Mouse (Mus musculus): ENCODE results near the gene Cavin2.

The Cavin2 gene

DNA sequence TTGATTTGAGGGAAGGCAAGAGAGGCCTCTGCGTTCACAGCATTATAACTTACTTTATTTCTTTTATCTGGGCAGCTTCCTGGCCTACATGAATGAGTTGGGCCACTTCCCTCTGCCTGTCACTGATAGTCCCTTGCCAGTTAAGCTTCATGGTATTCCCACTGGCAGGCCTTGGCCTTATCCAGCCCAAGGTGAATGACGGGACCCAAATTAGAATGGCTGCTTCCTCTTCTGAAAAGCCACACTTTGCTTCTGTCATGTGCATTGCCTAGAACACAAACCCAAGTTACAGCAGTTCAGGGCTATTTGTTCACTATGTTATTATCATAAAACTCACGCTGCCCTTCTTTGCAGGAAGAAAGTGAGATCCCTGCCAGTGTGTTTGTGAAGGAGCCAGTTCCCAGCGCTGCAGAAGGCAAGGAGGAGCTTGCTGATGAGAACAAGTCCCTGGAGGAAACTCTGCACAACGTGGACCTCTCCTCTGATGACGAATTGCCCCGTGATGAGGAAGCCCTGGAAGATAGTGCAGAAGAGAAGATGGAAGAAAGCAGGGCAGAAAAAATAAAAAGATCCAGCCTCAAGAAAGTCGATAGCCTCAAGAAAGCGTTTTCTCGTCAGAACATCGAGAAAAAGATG, 11.5 kb downstream of the Cavin2 start:
- in situ Hi-C loops (cut with MboI; ENCODE audit: low sequenced_read_pairs), result no loop called here

DNA sequence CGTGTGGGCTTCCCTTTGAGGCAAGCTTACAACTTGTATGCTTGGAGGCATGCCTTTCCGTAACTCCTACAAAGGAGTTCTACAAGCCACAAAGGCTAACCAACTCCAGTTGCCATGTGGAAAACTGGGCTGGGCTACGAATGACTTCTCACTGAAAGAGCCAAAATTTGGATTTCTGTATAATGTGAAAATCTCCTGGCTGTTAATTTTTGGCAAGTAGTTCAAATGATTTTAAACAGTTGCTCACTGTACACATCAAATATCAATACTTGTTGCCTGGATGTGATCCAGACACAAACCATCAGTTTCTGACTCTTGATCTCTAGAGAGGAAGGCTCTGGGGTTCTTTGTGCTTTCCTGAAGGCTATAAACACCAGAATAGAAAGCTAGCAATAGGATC, 18.1 kb downstream of the Cavin2 start:
- in situ Hi-C loops (cut with MboI; ENCODE audit: low sequenced_read_pairs), result no loop called here

DNA sequence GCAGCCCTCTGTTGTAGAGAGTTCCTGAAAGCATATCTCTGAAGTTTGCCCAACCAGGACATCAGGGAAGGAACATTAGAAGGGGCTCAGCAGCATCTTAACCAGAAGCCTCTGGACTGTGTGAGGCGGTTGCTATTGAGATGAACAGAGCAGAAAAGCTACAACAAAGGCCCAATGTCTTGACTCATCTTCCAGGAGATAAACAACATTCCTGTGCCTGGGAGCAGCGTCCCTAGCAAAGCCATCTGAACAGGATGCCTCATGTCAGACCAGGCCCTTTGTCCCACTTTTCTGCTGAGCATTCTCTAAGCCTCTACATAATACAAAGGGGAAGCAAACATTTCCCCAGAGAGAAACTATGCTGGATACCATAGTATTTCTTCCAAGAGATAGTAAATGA, 26.6 kb downstream of the Cavin2 start:
- in situ Hi-C loops (cut with MboI; ENCODE audit: low sequenced_read_pairs), result no loop called here

- in situ Hi-C loops (cut with MboI; ENCODE audit: low sequenced_read_pairs), result no loop called here
These were observed 34.6 kb downstream of the Cavin2 start for GRCm38 (mm10) chr1:51323506-51323905.

DNA sequence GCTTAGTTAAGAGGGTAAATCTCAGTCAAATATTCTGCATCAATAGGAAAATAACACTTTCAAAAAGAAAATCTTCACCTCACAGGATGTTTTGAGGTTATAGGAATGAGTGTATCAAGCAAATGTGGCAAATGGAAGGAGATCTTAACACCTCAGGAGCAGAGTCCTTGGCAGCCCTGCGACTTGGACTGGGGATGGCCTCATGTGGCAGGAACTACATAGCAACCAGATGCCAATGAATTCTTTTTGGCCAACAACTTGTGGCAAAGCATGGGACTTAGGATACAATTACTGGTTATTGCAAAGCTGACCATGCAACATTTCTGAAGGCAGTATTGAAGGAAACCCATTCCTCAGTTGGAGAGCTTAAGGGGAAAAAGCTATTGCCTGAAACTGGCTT, 39.6 kb downstream of the Cavin2 start:
- in situ Hi-C loops (cut with MboI; ENCODE audit: low sequenced_read_pairs), result no loop called here

GRCm38 (mm10) chr1:51332986-51333385, 44.1 kb downstream of the Cavin2 start:
- in situ Hi-C loops (cut with MboI; ENCODE audit: low sequenced_read_pairs), result no loop called here

DNA sequence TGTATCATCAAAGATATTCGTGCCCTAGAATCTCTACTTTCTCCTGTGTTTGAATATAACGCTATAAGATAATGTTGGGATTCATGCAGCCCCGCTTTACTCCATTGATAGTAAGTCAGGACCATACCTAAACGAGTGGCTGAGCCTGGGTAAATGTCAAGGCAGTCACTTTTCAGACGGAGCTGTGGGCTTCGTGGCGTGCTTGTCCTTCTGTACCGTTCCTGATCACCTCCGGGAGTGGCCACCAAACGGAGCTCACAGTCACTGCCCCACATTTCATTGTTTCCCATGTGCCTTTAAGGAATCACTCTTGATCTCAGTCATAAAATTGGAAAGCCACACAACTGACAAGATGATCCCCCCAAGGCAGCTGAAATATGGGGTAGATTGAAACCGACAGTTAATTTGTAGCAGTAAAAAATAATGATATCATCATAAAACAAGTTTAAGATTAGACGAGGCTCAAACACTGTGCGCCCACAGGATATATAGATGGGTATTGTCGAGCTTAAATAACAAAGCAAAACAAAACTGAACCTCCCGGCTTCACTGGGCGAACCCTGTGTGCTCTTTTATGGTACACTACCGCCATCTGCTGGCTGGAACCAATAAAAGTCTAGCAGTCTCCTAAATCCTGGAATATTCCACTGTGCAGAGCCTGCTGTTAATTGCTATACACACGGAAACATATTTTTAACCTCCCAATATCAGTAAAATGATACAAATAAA, 44.8 kb downstream of the Cavin2 start:
- in situ Hi-C loops (cut with MboI; ENCODE audit: low sequenced_read_pairs), result no loop called here

- in situ Hi-C loops (cut with MboI; ENCODE audit: low sequenced_read_pairs), result no loop called here
These were observed 45.4 kb downstream of the Cavin2 start for GRCm38 (mm10) chr1:51334289-51334688.

DNA sequence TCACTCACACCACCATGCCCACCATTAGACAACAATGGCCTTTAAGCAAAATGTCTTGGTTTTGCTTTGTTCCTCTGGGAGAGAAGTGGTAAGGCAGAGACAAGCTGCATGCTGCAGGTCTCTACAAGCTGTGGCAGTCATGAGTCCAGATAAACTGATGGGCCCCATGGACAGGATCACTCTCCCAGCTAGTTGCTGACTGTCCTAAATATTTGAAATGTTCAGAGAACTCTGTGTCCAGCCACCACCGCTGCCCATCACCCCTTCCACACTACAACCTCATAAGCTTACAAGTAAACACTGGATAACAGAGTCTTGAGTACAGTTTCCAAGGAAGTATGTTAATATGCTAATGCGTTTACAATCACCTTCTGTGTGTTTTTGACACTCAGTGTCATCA, 46.2 kb downstream of the Cavin2 start:
- in situ Hi-C loops (cut with MboI; ENCODE audit: low sequenced_read_pairs), result no loop called here

- in situ Hi-C loops (cut with MboI; ENCODE audit: low sequenced_read_pairs), result no loop called here
These were observed 55.2 kb downstream of the Cavin2 start for GRCm38 (mm10) chr1:51344160-51344559.

DNA sequence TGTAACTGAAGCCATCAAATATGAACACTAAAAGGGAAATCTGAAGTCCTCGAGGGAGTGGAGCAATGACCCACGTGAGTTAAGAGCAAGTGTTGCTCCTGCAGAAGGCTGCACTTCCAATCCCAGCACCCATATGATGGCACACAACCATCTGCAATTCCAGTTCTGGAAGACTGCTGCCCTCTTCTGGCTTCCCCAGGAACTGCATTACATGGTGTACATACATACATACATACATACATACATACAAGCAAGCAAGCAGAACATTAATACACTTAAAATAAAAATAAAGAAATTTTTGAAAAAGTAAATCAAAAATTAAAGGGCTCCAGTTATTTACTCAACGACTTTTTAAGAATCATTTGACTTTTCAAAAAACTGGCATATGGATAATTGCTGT, 58.7 kb downstream of the Cavin2 start:
- in situ Hi-C loops (cut with MboI; ENCODE audit: low sequenced_read_pairs), result no loop called here

DNA sequence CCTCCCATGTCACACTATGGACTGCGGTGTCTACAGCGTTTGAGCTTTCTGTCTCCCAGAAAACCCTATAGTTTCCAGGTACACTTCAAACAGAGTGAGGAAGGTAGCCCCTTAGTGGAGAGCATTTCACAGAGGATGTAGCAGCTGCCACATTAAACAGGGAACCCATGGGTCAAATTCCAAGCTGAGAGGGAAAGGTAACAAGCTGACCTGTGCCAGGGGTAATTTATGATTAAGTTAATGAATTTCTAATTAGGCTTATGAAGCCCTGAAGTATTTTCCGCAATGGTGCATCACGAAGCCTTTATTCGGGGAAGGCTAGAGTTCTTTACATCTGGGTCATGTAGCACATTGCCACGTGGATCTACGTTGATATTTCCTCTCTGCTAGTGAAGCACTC, 59.7 kb downstream of the Cavin2 start:
- in situ Hi-C loops (cut with MboI; ENCODE audit: low sequenced_read_pairs), result no loop called here

DNA sequence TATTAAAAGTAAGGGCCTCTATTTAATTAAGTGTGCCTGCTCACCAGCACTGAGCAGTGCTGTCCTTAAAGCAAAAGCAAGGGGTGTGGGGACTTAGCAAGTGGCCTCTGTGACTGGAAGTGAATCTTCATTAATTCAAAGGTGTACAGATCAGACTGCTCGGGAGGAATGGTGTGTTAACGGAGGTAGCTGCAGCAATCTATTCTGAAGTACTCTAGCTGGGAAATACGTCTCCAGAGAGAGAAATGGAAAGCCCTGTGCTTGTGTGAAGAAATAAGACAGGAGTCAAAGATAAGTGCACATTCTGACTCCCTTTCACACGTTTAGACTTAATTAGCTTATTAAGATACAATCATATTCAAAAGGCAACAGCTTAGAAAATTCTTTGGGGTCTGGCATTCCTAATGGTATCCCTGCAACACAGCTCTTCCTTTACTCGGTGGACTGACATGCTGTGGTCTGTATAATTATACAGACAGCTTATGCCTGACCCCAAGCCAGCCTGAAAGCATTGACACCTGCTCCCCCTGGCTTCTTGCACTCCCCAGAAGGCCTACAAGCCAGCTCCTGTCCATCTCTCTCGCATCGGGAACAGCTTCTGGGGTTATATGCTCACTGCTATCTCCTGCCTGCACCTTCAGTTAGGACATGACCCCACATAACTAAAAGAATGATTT, 60.5 kb downstream of the Cavin2 start:
- in situ Hi-C loops (cut with MboI; ENCODE audit: low sequenced_read_pairs), result no loop called here

Measured in CH12F3 (cell line).